Mouse (Mus musculus): ENCODE measurements at regions not wholly inside any gene's neighbourhood (a gene's known extent, or its start where the extent isn't known, plus 50 kb on each side); places are given as distances from the start of the nearest gene placed in this dataset.

DNA sequence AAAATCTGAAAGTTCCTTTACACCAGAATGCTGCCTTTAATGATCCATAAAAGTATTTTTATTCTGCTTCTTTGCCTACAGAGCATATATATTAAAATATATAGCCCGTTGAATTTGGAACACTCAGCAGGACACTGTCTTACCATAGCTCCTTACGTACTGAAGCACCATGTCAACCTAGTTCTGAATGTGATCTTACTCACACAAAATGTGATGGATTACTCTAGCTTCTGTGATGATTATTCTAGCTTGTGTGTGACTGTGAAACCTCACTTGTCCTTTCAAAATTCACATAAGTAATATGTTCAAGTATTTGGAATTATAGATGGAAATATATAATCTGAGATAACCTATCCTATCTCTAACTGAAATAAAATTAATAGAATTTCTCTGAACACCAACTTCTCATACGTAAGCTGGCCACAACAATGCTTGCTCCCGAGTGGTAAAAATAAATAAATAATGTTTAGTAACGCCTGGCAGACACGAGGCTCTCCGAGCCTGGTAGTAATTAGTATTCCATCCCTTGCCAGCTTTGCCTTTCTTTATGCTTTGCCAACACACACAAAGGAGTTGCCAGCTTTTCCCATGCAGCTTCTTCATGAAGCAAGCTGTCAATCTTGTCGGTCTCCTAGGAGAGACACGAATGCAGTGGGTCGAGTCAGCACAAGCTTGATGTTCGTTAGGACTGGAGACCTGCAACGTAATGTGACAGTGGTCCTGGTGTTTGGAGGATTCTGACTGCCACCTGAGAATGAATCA lies 271.9 kb upstream of the Dcbld2 start:
- TF ChIP-seq POLR2A (IDR thresholded peaks at IDR 0.05; ENCODE audit: extremely low read depth, insufficient read depth, low read length) (no peak), CTCF (IDR thresholded peaks at IDR 0.05; ENCODE audit: low read depth, low read length) (no peak)
